Mouse (Mus musculus) intestine, embryonic 14.5 days (tissue): ENCODE data around the gene Bmper. TPM values are rescaled to one million over a fixed set of nuclear protein-coding genes. Genes with fewer than 3 reads are reported as not detected.

Source experiments
- ATAC-seq: fragments of 200-750 bp; cut with Nextera tagmentation; replicated peaks from 2 replicates; pipeline ENCODE4 v1.8.0; 2017; ENCODE audit warnings: low read depth, moderate number of reproducible peaks, moderate TSS enrichment, moderate library complexity; ENCODE audit not compliant: low FRiP score, low TSS enrichment
- DNase-seq: peaks from one replicate; pipeline ENCODE4 v3.0.0-alpha.2; 2018; ENCODE audit warnings: low spot score
- H3K27ac ChIP-seq: fragments of 300-500 bp; sonication (generic); 2 replicates; pipeline ENCODE4 v1.5.1; 2014; ENCODE audit warnings: low read depth, mild to moderate bottlenecking, control low read depth
- H3K27me3 ChIP-seq: fragments of 300-500 bp; sonication (generic); replicated peaks from 2 replicates; pipeline ENCODE4 v1.6.1; 2014; ENCODE audit warnings: low read length, control low read depth; ENCODE audit not compliant: control insufficient read depth, insufficient read depth
- H3K36me3 ChIP-seq: fragments of 300-500 bp; sonication (generic); 2 replicates; pipeline ENCODE4 v1.6.1; 2014; ENCODE audit warnings: low read length, control low read depth; ENCODE audit not compliant: control insufficient read depth, insufficient read depth
- H3K4me1 ChIP-seq: fragments of 300-500 bp; sonication (generic); replicated peaks from 2 replicates; pipeline ENCODE4 v1.6.1; 2014; ENCODE audit warnings: low read length, control low read depth, mixed read lengths; ENCODE audit not compliant: control insufficient read depth, insufficient read depth
- H3K4me2 ChIP-seq: fragments of 300-500 bp; sonication (generic); 2 replicates; pipeline ENCODE4 v1.6.1; 2014; ENCODE audit warnings: low read length
- H3K4me3 ChIP-seq: fragments of 300-500 bp; sonication (generic); 2 replicates; pipeline ENCODE4 v1.5.1; 2014; ENCODE audit warnings: low read depth, low read length, control low read depth, mixed read lengths
- H3K9ac ChIP-seq: fragments of 300-500 bp; sonication (generic); 2 replicates; pipeline ENCODE4 v1.6.1; 2014; ENCODE audit warnings: mild to moderate bottlenecking, low read length
- H3K9me3 ChIP-seq: fragments of 300-500 bp; sonication (generic); 2 replicates; pipeline ENCODE4 v1.6.1; 2016; ENCODE audit warnings: low read length, control low read depth; ENCODE audit not compliant: control insufficient read depth
- WGBS: fragments of 180-500 bp; shearing (Covaris S2); extraction: QIAGEN DNeasy Blood & Tissue Kit; methylation state at CpG from one replicate; pipeline ENCODE4 v1.1.7; 2014; 5-methylcytosine and 5-hydroxymethylcytosine counted together
- polyA plus RNA-seq: library from polyadenylated mRNA; unstranded; fragments of >200 nt; fragmentation: Nextera tagmentation; extraction: Ambion mirVana; gene quantifications from 2 replicates; pipeline ENCODE4 v1.2.1, GENCODE M21; 2014

Bmper gene
- polyA plus RNA-seq, 1 experiment from 2014 or later: 12.7 TPM

- no peak for ATAC-seq
Measured at GRCm38 (mm10) chr9:23432631-23433030, 209.8 kb downstream of the Bmper start.

GRCm38 (mm10) chr9:23433238-23433637, 210.4 kb downstream of the Bmper start:
- Histone ChIP-seq H3K9ac (no peak overlapping the region), H3K4me1 (no peaks in the 10 kb centered on the region), H3K27me3 (no peaks in the 10 kb centered on the region), H3K4me2 (no peak overlapping the region), H3K36me3 (no peaks in the 10 kb centered on the region), H3K4me3 (no peak overlapping the region), H3K9me3 (no peaks in the 10 kb centered on the region), H3K27ac (no peak overlapping the region)
- 84% methylated on average over 3 of the region's 3 CpGs for WGBS
- ATAC-seq: no peak
- no peak for DNase-seq

More at GRCm38 (mm10) chr9:23432631-23433030, 209.8 kb downstream of the Bmper start:
- Histone ChIP-seq H3K9me3 (no peaks in the 10 kb centered on the region), H3K9ac (no peak overlapping the region), H3K27ac (no peak overlapping the region), H3K27me3 (no peaks in the 10 kb centered on the region), H3K4me1 (no peaks in the 10 kb centered on the region), H3K4me3 (no peak overlapping the region), H3K36me3 (no peaks in the 10 kb centered on the region), H3K4me2 (no peak overlapping the region)
- WGBS: 71% methylated on average over 2 of the region's 2 CpGs
- no peak for DNase-seq

DNA sequence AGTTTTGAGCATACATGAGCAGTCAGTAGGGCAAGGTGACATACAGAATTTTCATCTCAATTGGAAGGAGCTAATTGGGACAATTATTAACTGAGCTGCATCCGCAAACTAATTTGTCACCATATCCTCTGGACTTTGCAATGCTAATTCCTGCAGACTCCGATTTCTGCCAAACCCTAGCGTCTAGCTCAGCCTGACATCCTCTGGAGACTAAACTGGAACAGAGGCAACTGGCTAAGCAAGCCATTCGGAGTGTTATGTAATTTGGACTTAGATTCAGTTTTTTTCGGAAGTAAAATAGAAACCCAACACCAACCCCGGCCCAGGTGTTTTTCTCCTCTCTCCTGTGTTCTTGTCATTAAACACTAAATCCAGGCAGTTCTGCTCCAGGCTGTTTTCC, 213.9 kb downstream of the Bmper start:
- Histone ChIP-seq H3K4me1 (no peaks in the 10 kb centered on the region), H3K36me3 (no peaks in the 10 kb centered on the region), H3K27me3 (no peaks in the 10 kb centered on the region), H3K4me3 (no peak overlapping the region), H3K9ac (no peak overlapping the region), H3K27ac (no peak overlapping the region), H3K4me2 (no peak overlapping the region), H3K9me3 (no peaks in the 10 kb centered on the region)
- DNase-seq (no peak), ATAC-seq (no peak)
- 71% methylated on average over 6 of the region's 6 CpGs for WGBS

DNA sequence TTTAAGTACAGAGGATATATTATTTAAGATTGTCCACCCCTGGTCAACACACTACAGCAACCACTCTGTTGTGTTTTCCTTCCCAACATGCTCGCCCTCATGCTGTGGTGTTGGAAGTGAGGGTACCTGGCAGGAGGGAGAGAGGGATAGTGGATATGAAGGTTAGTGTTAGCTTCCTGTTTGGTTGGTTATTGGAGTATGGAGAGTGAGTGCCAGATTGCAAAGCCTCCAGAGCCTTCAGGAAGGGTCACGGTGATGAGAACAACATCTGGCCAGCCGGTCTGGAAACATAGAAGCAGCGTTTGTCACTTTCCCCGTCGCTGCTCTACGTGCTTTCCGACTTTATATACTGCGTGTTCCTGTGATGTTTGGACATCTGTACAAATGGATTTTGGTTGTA, 215.8 kb downstream of the Bmper start:
- no peaks in the 10 kb centered on the region for H3K36me3 ChIP-seq
- H3K9ac ChIP-seq: no peak overlapping the region
- H3K27ac ChIP-seq: no peak overlapping the region
- no peaks in the 10 kb centered on the region for H3K4me1 ChIP-seq
- no peaks in the 10 kb centered on the region for H3K9me3 ChIP-seq
- DNase-seq: no peak
- no peak overlapping the region for H3K4me2 ChIP-seq
- no peak overlapping the region for H3K4me3 ChIP-seq
- no peak for ATAC-seq
- 74% methylated on average over 9 of the region's 9 CpGs for WGBS
- no peaks in the 10 kb centered on the region for H3K27me3 ChIP-seq

GRCm38 (mm10) chr9:23442168-23442567, 219.3 kb downstream of the Bmper start:
- no peaks in the 10 kb centered on the region for H3K36me3 ChIP-seq
- H3K9me3 ChIP-seq: no peaks in the 10 kb centered on the region
- no peak overlapping the region for H3K27ac ChIP-seq
- no peak overlapping the region for H3K4me2 ChIP-seq
- no peaks in the 10 kb centered on the region for H3K27me3 ChIP-seq
- H3K9ac ChIP-seq: no peak overlapping the region
- H3K4me1 ChIP-seq: no peaks in the 10 kb centered on the region
- H3K4me3 ChIP-seq: no peak overlapping the region
- ATAC-seq: no peak
- 53% methylated on average over 5 of the region's 5 CpGs for WGBS
- DNase-seq: no peak

GRCm38 (mm10) chr9:23444975-23445374, 222.1 kb downstream of the Bmper start:
- Histone ChIP-seq H3K9ac (no peak overlapping the region), H3K4me1 (no peaks in the 10 kb centered on the region), H3K4me3 (no peak overlapping the region), H3K4me2 (no peak overlapping the region), H3K27ac (no peak overlapping the region), H3K36me3 (no peaks in the 10 kb centered on the region), H3K27me3 (no peaks in the 10 kb centered on the region), H3K9me3 (no peaks in the 10 kb centered on the region)
- DNase-seq (no peak), ATAC-seq (no peak)
- 93% methylated on average over 4 of the region's 4 CpGs for whole genome bisulfite sequencing

DNA sequence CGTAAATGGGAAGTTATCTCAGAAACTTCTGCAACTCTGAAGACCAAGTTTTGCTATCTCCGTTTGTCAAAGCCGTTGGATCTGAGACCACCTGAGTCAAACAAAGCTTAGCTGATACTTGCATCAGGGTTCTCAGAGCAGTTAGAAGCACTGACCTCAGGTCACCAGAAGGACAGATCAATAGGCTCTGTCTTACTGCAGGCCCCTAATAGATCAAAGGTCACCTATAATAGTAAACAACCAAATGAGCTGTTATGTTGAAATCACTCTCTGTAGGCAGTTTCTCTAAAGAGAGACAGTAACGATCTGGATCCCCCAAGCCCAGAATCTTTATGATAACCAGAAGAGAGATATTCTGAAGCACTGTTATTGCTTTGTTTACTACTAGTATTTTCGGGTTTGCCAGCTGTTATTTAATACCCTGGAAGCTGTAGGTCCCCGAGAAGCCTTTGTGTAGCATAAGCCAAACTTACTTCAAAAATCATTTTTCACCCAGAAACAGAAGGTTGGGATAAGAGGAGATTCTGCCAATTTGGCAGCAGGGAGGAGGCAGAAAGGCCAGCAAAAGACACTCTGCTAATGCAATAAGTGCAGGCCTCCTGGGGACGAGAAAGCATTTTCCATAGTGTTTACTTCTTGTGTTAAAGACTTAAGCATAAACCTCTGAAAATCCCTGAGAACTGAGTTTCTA, 224.5 kb downstream of the Bmper start:
- H3K9ac ChIP-seq: no peak overlapping the region
- no peaks in the 10 kb centered on the region for H3K36me3 ChIP-seq
- no peak overlapping the region for H3K27ac ChIP-seq
- H3K9me3 ChIP-seq: no peaks in the 10 kb centered on the region
- no peak for ATAC-seq
- no peaks in the 10 kb centered on the region for H3K27me3 ChIP-seq
- H3K4me1 ChIP-seq: no peaks in the 10 kb centered on the region
- DNase-seq: no peak
- WGBS: 42% methylated on average over 7 of the region's 7 CpGs
- no peak overlapping the region for H3K4me2 ChIP-seq
- no peak overlapping the region for H3K4me3 ChIP-seq

DNA sequence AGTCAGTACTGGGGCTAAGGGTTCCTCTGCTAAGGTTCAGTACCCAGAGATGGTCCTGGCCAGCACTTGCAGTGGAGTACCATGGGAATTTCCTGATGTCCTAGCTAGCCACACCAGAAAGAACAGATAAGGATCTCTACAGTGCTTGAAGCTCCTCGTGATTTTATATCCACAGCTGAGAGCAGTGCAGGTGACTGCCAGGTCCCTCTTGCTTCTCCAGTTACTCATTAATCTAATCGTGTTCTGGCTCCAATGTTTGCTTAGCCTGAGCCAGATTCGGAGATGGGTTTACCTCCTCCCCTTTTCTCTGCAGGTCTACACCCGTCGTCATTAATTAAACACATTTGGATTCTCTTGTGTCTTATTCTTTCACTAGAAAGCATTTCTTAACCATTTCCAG, 230.4 kb downstream of the Bmper start:
- no peak overlapping the region for H3K9ac ChIP-seq
- peak; percentile 53; the same call in 1 of the 2 replicates for ATAC-seq
- no peak overlapping the region for H3K4me3 ChIP-seq

GRCm38 (mm10) chr9:23457186-23457585, 234.3 kb downstream of the Bmper start:
- no peaks in the 10 kb centered on the region for H3K36me3 ChIP-seq
- ATAC-seq: no peak
- H3K4me3 ChIP-seq: no peak overlapping the region
- DNase-seq: no peak
- no peaks in the 10 kb centered on the region for H3K27me3 ChIP-seq
- H3K9ac ChIP-seq: no peak overlapping the region
- H3K4me1 ChIP-seq: no peaks in the 10 kb centered on the region
- H3K4me2 ChIP-seq: no peak overlapping the region
- 64% methylated on average over 3 of the region's 3 CpGs for WGBS
- no peaks in the 10 kb centered on the region for H3K9me3 ChIP-seq
- no peak overlapping the region for H3K27ac ChIP-seq

More for the DNA sequence above, 230.4 kb downstream of the Bmper start:
- WGBS: 29% methylated on average over 5 of the region's 5 CpGs
- H3K4me2 ChIP-seq: no peak overlapping the region
- no peaks in the 10 kb centered on the region for H3K9me3 ChIP-seq
- H3K27me3 ChIP-seq: no peaks in the 10 kb centered on the region
- no peaks in the 10 kb centered on the region for H3K4me1 ChIP-seq
- no peak overlapping the region for H3K27ac ChIP-seq
- no peak for DNase-seq
- no peaks in the 10 kb centered on the region for H3K36me3 ChIP-seq
